Mouse (Mus musculus): ENCODE data around the gene Mansc1.
"Not testable (repeated sequence)": the region's sequence is repeated elsewhere in the genome, so short reads cannot be mapped to it uniquely, and the experiment has no call there.

The Mansc1 gene

GRCm38 (mm10) chr6:134631947-134632687 lies at the start of gene Mansc1:
Mansc1 (minus strand) TSS chr6:134632488.
- DNase-seq (ENCODE audit: extremely low spot score, low spot score) = peak; percentile 59

GRCm38 (mm10) chr6:134679330-134679729 lies 47.0 kb upstream of the Mansc1 start:
- DNase-seq (ENCODE audit: extremely low spot score, low spot score) = not testable (repeated sequence)

GRCm38 (mm10) chr6:134678037-134678436 lies 45.7 kb upstream of the Mansc1 start:
- DNase-seq (ENCODE audit: extremely low spot score, low spot score) = no peak

GRCm38 (mm10) chr6:134677504-134677903 lies 45.2 kb upstream of the Mansc1 start:
- DNase-seq (ENCODE audit: extremely low spot score, low spot score) = no peak

GRCm38 (mm10) chr6:134673712-134674111 lies 41.4 kb upstream of the Mansc1 start:
- DNase-seq (ENCODE audit: extremely low spot score, low spot score) = not testable (repeated sequence)

- DNase-seq (ENCODE audit: extremely low spot score, low spot score) = no peak
Measured at GRCm38 (mm10) chr6:134670881-134671411, 38.7 kb upstream of the Mansc1 start.

- no peak for DNase-seq (ENCODE audit: extremely low spot score, low spot score)
Measured at GRCm38 (mm10) chr6:134669179-134669865, 37.0 kb upstream of the Mansc1 start.

GRCm38 (mm10) chr6:134668519-134668918 lies 36.2 kb upstream of the Mansc1 start:
- no peak for DNase-seq (ENCODE audit: extremely low spot score, low spot score)

GRCm38 (mm10) chr6:134665817-134666216 lies 33.5 kb upstream of the Mansc1 start:
- no peak for DNase-seq (ENCODE audit: extremely low spot score, low spot score)

GRCm38 (mm10) chr6:134664573-134664972 lies 32.3 kb upstream of the Mansc1 start:
- no peak for DNase-seq (ENCODE audit: extremely low spot score, low spot score)

GRCm38 (mm10) chr6:134660714-134661406 lies 28.6 kb upstream of the Mansc1 start:
- DNase-seq (ENCODE audit: extremely low spot score, low spot score) = no peak

- peak; percentile 37 for DNase-seq (ENCODE audit: extremely low spot score, low spot score)
Measured at GRCm38 (mm10) chr6:134659108-134659958, 27.0 kb upstream of the Mansc1 start.

- DNase-seq (ENCODE audit: extremely low spot score, low spot score) = no peak
Measured at GRCm38 (mm10) chr6:134656527-134656926, 24.2 kb upstream of the Mansc1 start.

GRCm38 (mm10) chr6:134648356-134648755 lies 16.1 kb upstream of the Mansc1 start:
- no peak for DNase-seq (ENCODE audit: extremely low spot score, low spot score)

GRCm38 (mm10) chr6:134647621-134648020 lies 15.3 kb upstream of the Mansc1 start:
- no peak for DNase-seq (ENCODE audit: extremely low spot score, low spot score)

GRCm38 (mm10) chr6:134646835-134647234 lies 14.5 kb upstream of the Mansc1 start:
- DNase-seq (ENCODE audit: extremely low spot score, low spot score) = no peak

- no peak for DNase-seq (ENCODE audit: extremely low spot score, low spot score)
Measured at GRCm38 (mm10) chr6:134643296-134643695, 11.0 kb upstream of the Mansc1 start.

GRCm38 (mm10) chr6:134641738-134642446 lies 9.6 kb upstream of the Mansc1 start:
- no peak for DNase-seq (ENCODE audit: extremely low spot score, low spot score)

- peak; percentile 92 for DNase-seq (ENCODE audit: extremely low spot score, low spot score)
Measured at GRCm38 (mm10) chr6:134640485-134641475, 8.5 kb upstream of the Mansc1 start.

All from neural tube, embryonic 10.5 days (tissue).